15 mouse cellular contexts compared by ENCODE assay signal in genomic region chr17:81424256-81424912, GRCm38 (mm10). TPM values are rescaled to one million over a fixed set of nuclear protein-coding genes. Genes with fewer than 3 reads are reported as not detected.
DNase-seq lines count a peak whose midpoint lies in the region; ATAC-seq lines count a peak whose summit lies in the region.
"Had no signal": no experiment of that assay in that cellular context is flagged by ENCODE, and none has a peak within 500 bp of the region (broad histone marks: within the 10 kb centered on the region; RNA-seq: fewer than 3 reads in every experiment).

No protein-coding gene starts in this region.

- no peaks in the 10 kb centered on the region for H3K9me3 ChIP-seq in kidney, embryonic 15.5 days (replicated peaks)
- H3K9me3 ChIP-seq in hindbrain, embryonic 15.5 days, result no peaks in the 10 kb centered on the region
- no peaks in the 10 kb centered on the region for H3K9me3 ChIP-seq in neural tube, embryonic 15.5 days (replicated peaks)
- H3K9me3 ChIP-seq: embryonic facial prominence, embryonic 12.5 days had no signal

- no peaks in the 10 kb centered on the region for H3K27me3 ChIP-seq in kidney, embryonic 15.5 days
- H3K27me3 ChIP-seq in hindbrain, embryonic 15.5 days, result no peaks in the 10 kb centered on the region
- no peaks in the 10 kb centered on the region for H3K27me3 ChIP-seq in neural tube, embryonic 15.5 days (replicated peaks)
- H3K27me3 ChIP-seq: embryonic facial prominence, embryonic 12.5 days had no signal

- H3K9ac ChIP-seq in kidney, embryonic 15.5 days, result no peak overlapping the region
- H3K9ac ChIP-seq in hindbrain, embryonic 15.5 days, result no peak overlapping the region
- no peak overlapping the region; the same call in 1 of the 2 replicates for H3K9ac ChIP-seq in neural tube, embryonic 15.5 days (replicated peaks)
- H3K9ac ChIP-seq: embryonic facial prominence, embryonic 12.5 days; forebrain, postnatal 0 days had no signal

- peaks cover 28% of the 10 kb centered on the region; the same call in 1 of the 2 replicates for H3K36me3 ChIP-seq in kidney, embryonic 15.5 days
- H3K36me3 ChIP-seq in hindbrain, embryonic 15.5 days, result 0 out of 2 replicates have a peak, but pooled peaks cover 3% of the 10 kb centered on the region
- 0 out of 2 replicates have a peak, but pooled peaks cover 7% of the 10 kb centered on the region for H3K36me3 ChIP-seq in neural tube, embryonic 15.5 days
- H3K36me3 ChIP-seq: embryonic facial prominence, embryonic 12.5 days had no signal

- H3K27ac ChIP-seq in kidney, embryonic 15.5 days, result no peak overlapping the region
- peak overlapping the region; percentile 41; the same call in 1 of the 2 replicates for H3K27ac ChIP-seq in hindbrain, embryonic 15.5 days (replicated peaks)
- H3K27ac ChIP-seq in neural tube, embryonic 15.5 days (replicated peaks), result peak overlapping the region; percentile 67
- H3K27ac ChIP-seq: embryonic facial prominence, embryonic 12.5 days had no signal

- H3K4me2 ChIP-seq in kidney, embryonic 15.5 days, result no peak overlapping the region
- H3K4me2 ChIP-seq in hindbrain, embryonic 15.5 days, result no peak overlapping the region
- H3K4me2 ChIP-seq in neural tube, embryonic 15.5 days, result no peak overlapping the region
- H3K4me2 ChIP-seq: embryonic facial prominence, embryonic 12.5 days had no signal

- H3K4me1 ChIP-seq in kidney, embryonic 15.5 days, result 0 out of 2 replicates have a peak, but pooled peaks cover 6% of the 10 kb centered on the region
- H3K4me1 ChIP-seq in hindbrain, embryonic 15.5 days (replicated peaks), result peaks cover 15% of the 10 kb centered on the region
- peaks cover 29% of the 10 kb centered on the region for H3K4me1 ChIP-seq in neural tube, embryonic 15.5 days

- no peak overlapping the region for H3K4me3 ChIP-seq in kidney, embryonic 15.5 days (replicated peaks)
- no peak overlapping the region for H3K4me3 ChIP-seq in hindbrain, embryonic 15.5 days
- no peak overlapping the region for H3K4me3 ChIP-seq in neural tube, embryonic 15.5 days (replicated peaks)
- H3K4me3 ChIP-seq: embryonic facial prominence, embryonic 12.5 days had no signal

- no peak for DNase-seq in kidney, postnatal 25 days
- peak; percentile 30 for DNase-seq in cerebellum, adult 8-10 months
- DNase-seq in adrenal gland, postnatal 14 days, result no peak
- DNase-seq in natural killer cell, adult 2 months (ENCODE audit: low spot score in 2 of 2), result no peak
- no peak for DNase-seq in spleen, postnatal 14 days (ENCODE audit: low spot score in 2 of 2)
- DNase-seq: forebrain, postnatal 0 days; layer of hippocampus, adult 9-11 months; lung, adult 2 months; right cerebral cortex, postnatal 14 days; thymus, adult 2 months had no signal

- WGBS in kidney, embryonic 15.5 days, result 26% methylated on average over 10 of the region's 10 CpGs
- WGBS in hindbrain, embryonic 15.5 days, result 37% methylated on average over 10 of the region's 10 CpGs
- 33% methylated on average over 10 of the region's 10 CpGs for WGBS in neural tube, embryonic 15.5 days

- ATAC-seq in kidney, embryonic 15.5 days (replicated peaks; ENCODE audit: low FRiP score), result peak; percentile 82
- no peak for ATAC-seq in hindbrain, embryonic 15.5 days (ENCODE audit: low FRiP score, low read depth)
- ATAC-seq in neural tube, embryonic 15.5 days (ENCODE audit: low FRiP score), result no peak
- ATAC-seq: forebrain, postnatal 0 days had no signal

RNA-seq across cellular contexts. Expression of gene Gm11096, which starts 17.2 kb away (rescaled TPM):
- polyA plus RNA-seq in kidney, embryonic 15.5 days (2015; fragmentation: Nextera tagmentation; extraction: Ambion mirVana), result not detected in 2 replicates
- polyA plus RNA-seq in hindbrain, embryonic 15.5 days (2015; fragmentation: Nextera tagmentation; extraction: Ambion mirVana), result not detected in 2 replicates
- not detected in 2 replicates for polyA plus RNA-seq in neural tube, embryonic 15.5 days (2015; fragmentation: Nextera tagmentation; extraction: Ambion mirVana)
- not detected in 2 replicates for total RNA-seq in adrenal gland, postnatal 14 days (2021)
- total RNA-seq: forebrain, postnatal 0 days had no signal
- polyA plus RNA-seq: embryonic facial prominence, embryonic 12.5 days; forebrain, postnatal 0 days; heart, embryonic 16.5 days; lung, adult 2 months; thymus, adult 2 months had no signal
